Mouse (Mus musculus) heart, postnatal 0 days (tissue): ENCODE results near the gene Spats2l.

Experiments used
- CTCF ChIP-seq: IDR thresholded peaks from 2 replicates; pipeline ENCODE4 v1.5.1; 2016; ENCODE audit warnings: antibody characterized with exemption, control low read depth, low read depth
- EP300 ChIP-seq: IDR thresholded peaks from 2 replicates; pipeline ENCODE4 v1.6.1; 2016; ENCODE audit warnings: antibody characterized with exemption, low read depth

GRCm38 (mm10) chr1:57806126-57806525 is 32.2 kb downstream of the Spats2l start:
- TF ChIP-seq EP300: no peak
- no peak for TF ChIP-seq CTCF
